Mouse (Mus musculus) liver, postnatal 0 days (tissue): ENCODE results near the gene Lrrc72.

ENCODE experiments used
- CTCF ChIP-seq: sonication (generic); IDR thresholded peaks from 2 replicates; pipeline ENCODE4 v1.5.1; 2016; ENCODE audit warnings: antibody characterized with exemption, low read depth
- EP300 ChIP-seq: IDR thresholded peaks from 2 replicates; pipeline ENCODE4 v1.6.1; 2016; ENCODE audit warnings: antibody characterized with exemption, low read depth, mild to moderate bottlenecking

DNA sequence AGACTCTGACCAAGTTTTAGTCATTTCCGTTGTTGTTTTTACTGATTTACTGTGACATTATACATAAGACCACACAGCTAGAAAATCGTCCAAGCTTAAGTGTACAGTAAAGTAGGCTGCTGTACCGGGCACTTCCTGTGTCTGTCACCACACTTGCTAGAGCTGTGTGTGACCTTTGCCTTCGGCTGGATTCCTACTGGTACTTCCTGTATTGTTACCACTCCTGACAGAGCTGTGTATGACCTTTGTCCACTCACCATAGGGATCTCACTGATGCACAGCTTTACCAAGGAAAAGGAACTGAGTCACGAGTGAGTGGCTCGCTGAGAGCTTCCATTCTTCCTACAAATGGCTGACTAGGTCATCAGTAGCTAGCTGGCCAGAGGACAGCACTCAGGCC lies 66.1 kb downstream of the Lrrc72 start:
- no peak for TF ChIP-seq CTCF
- TF ChIP-seq EP300 = no peak
